Mouse (Mus musculus) embryonic facial prominence, embryonic 10.5 days (tissue): ENCODE measurements around the gene Tomm34. TPM values are rescaled to one million over a fixed set of nuclear protein-coding genes. Genes with fewer than 3 reads are reported as not detected.

Experiments
- DNase-seq: peaks from one replicate; pipeline ENCODE4 v3.0.0-alpha.2; 2017; ENCODE audit warnings: low spot score
- H3K27ac ChIP-seq: fragments of 300-500 bp; sonication (generic); replicated peaks from 2 replicates; pipeline ENCODE4 v1.5.1; 2016; ENCODE audit warnings: mild to moderate bottlenecking
- H3K27me3 ChIP-seq: fragments of 300-500 bp; sonication (generic); replicated peaks from 2 replicates; pipeline ENCODE4 v1.6.1; 2016; ENCODE audit warnings: low read depth, mild to moderate bottlenecking; ENCODE audit not compliant: poor library complexity, severe bottlenecking
- H3K36me3 ChIP-seq: fragments of 300-500 bp; sonication (generic); replicated peaks from 2 replicates; pipeline ENCODE4 v1.6.1; 2016; ENCODE audit warnings: mild to moderate bottlenecking, moderate library complexity
- H3K4me1 ChIP-seq: fragments of 300-500 bp; sonication (generic); 2 replicates; pipeline ENCODE4 v1.6.1; 2016
- H3K4me3 ChIP-seq: fragments of 300-500 bp; sonication (generic); 2 replicates; pipeline ENCODE4 v1.5.1; 2016; ENCODE audit warnings: mild to moderate bottlenecking, moderate library complexity
- H3K9me3 ChIP-seq: fragments of 300-500 bp; sonication (generic); 2 replicates; pipeline ENCODE4 v1.6.1; 2016; ENCODE audit warnings: mild to moderate bottlenecking
- WGBS: fragments of 180-500 bp; shearing (Covaris S2); methylation state at CpG from one replicate; pipeline ENCODE4 v1.1.7; 2016; 5-methylcytosine and 5-hydroxymethylcytosine counted together
- polyA plus RNA-seq: library from polyadenylated mRNA; unstranded; fragments of >200 nt; fragmentation: Nextera tagmentation; extraction: Ambion mirVana; gene quantifications from 2 replicates; pipeline ENCODE4 v1.2.1, GENCODE M21; 2016

The Tomm34 gene
- polyA plus RNA-seq, 1 experiment from 2014 or later = 68.1 TPM

DNA sequence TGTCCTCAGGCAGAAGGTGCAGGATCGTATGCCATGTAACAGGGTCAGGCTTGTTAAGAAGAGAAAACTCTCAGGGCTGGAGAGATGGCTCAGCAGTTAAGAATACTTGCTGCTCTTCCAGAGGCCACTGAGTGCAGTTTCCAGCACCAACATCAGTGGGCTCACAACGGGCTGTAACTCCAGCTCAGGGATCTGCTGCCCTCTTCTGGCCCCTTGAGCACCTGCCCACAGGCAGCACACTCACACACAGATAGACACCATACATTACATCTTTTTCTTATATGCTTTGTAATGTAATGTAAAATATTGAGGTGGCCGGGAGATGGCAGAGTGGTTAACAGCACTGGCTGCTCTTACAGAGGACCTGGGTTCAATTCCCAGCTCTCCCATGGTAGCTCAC, 38.0 kb downstream of the Tomm34 start:
- no peak overlapping the region for H3K27ac ChIP-seq
- peaks cover 5% of the 10 kb centered on the region for H3K9me3 ChIP-seq
- H3K36me3 ChIP-seq = no peaks in the 10 kb centered on the region
- H3K4me3 ChIP-seq = no peak overlapping the region
- H3K4me1 ChIP-seq = peaks cover 4% of the 10 kb centered on the region; the same call in 1 of the 2 replicates
- 84% methylated on average over 3 of the region's 3 CpGs for whole genome bisulfite sequencing
- DNase-seq = no peak
- H3K27me3 ChIP-seq = no peaks in the 10 kb centered on the region

GRCm38 (mm10) chr2:164031147-164031546, 39.8 kb downstream of the Tomm34 start:
- WGBS = 79% methylated on average over 10 of the region's 10 CpGs
- no peak for DNase-seq
- Histone ChIP-seq H3K9me3 (peaks cover 5% of the 10 kb centered on the region), H3K36me3 (no peaks in the 10 kb centered on the region), H3K4me3 (no peak overlapping the region), H3K4me1 (no peaks in the 10 kb centered on the region), H3K27me3 (no peaks in the 10 kb centered on the region), H3K27ac (no peak overlapping the region)

DNA sequence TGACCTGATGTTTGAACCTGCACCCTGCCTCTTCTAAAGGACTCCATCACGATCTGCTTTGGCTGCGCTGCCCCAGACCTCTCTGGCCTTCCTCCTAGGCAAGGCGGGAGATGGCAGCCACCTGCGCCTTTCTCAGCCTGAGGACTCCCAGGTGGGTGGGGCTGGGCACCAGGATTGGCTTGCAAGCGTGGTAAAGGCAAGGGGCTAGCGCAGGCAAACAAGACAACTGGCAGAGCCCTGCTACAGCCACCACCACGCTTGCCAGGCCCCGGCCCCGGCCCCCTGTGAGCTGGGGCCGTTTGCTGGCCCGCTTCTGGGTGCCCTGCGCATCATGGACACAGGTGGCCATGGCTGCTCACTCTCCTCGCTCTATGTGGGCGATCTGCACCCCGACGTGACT, 45.8 kb downstream of the Tomm34 start, which contains the start of gene Pabpc1l:
Pabpc1l (plus strand) TSS at position 301 of the 400 bp plus-strand sequence.
- Histone ChIP-seq H3K4me1 (no peaks in the 10 kb centered on the region), H3K4me3 (no peak within 1 kb of the TSS), H3K27me3 (no peaks in the 10 kb centered on the region), H3K27ac (no peak within 1 kb of the TSS), H3K36me3 (peaks cover 2% of the 10 kb centered on the region), H3K9me3 (no peaks in the 10 kb centered on the region)
- DNase-seq = no peak
- 81% methylated on average over 16 of the region's 16 CpGs for WGBS

DNA sequence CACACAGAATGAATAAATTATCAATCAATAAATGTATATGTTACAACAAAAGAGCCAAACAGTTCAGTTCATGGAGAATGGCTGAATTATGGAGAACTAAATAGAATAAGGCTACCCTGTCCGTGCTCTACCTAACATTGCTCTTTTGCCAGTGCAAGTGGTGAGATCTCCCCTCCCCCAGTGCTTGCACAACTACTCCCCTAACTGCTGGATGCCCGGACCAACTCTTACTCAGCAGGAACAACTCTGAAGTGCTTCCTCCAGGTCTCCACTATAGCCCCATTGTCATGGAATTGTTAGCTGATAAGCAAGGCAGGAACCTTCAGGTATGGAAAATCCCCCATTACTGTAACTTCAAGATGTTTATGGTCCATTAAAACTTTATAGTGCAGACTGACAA, 48.9 kb downstream of the Tomm34 start:
- no peak overlapping the region for H3K4me3 ChIP-seq
- H3K36me3 ChIP-seq = peaks cover 33% of the 10 kb centered on the region
- 64% methylated on average over 2 of the region's 2 CpGs for WGBS
- no peaks in the 10 kb centered on the region for H3K4me1 ChIP-seq
- no peaks in the 10 kb centered on the region for H3K9me3 ChIP-seq
- DNase-seq = no peak
- no peaks in the 10 kb centered on the region for H3K27me3 ChIP-seq
- no peak overlapping the region for H3K27ac ChIP-seq

- no peak overlapping the region for H3K27ac ChIP-seq
- H3K36me3 ChIP-seq = peaks cover 54% of the 10 kb centered on the region
- no peak overlapping the region for H3K4me3 ChIP-seq
- 94% methylated on average over 4 of the region's 4 CpGs for WGBS
- no peaks in the 10 kb centered on the region for H3K4me1 ChIP-seq
- H3K27me3 ChIP-seq = no peaks in the 10 kb centered on the region
- no peaks in the 10 kb centered on the region for H3K9me3 ChIP-seq
- no peak for DNase-seq
These were observed 51.0 kb downstream of the Tomm34 start for GRCm38 (mm10) chr2:164019943-164020342.

DNA sequence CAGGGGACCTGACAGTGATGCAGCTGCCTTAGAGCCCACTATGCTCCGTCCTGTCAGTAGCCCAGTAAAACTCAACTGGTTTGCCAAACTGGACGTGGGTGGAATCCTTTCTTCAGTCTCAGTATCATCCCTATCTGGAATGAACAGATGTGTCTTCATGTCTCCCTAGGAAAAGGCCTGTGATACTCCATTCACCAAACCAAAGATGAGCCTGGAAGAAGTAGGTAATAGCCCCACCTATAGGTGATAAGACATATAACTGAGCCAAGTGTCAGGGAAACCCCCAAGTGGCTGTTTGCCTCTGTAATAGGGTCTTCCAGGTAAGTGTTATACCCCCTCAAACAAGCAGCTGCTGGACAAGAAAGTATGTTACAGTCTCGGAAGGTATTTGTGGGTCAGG, 52.1 kb downstream of the Tomm34 start:
- no peak for DNase-seq
- Histone ChIP-seq H3K36me3 (peaks cover 65% of the 10 kb centered on the region), H3K4me3 (no peak overlapping the region), H3K9me3 (no peaks in the 10 kb centered on the region), H3K27ac (no peak overlapping the region), H3K27me3 (no peaks in the 10 kb centered on the region), H3K4me1 (no peaks in the 10 kb centered on the region)
- WGBS = 92% methylated on average over 3 of the region's 3 CpGs

DNA sequence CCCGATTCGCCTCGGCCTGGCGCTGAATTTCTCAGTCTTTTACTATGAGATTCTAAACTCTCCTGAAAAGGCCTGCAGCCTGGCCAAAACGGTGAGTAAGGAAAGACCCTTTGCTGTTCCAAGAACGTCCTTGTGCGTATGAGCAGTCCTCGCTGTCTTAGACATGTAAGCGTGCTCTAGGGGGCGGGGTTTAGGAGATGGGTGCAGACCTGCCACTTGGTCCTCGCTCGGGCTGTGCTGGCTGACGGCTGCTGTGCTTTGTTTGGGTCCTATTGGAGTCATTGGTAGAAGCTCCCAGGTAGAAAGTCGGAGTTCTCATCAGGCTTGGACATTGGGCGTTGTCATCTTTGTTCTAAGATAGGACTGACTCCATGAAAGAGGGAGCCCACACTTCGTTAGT, 55.7 kb downstream of the Tomm34 start:
- no peak overlapping the region for H3K4me3 ChIP-seq
- H3K4me1 ChIP-seq = no peaks in the 10 kb centered on the region
- no peak overlapping the region for H3K27ac ChIP-seq
- 94% methylated on average over 16 of the region's 16 CpGs for WGBS
- DNase-seq = no peak
- H3K27me3 ChIP-seq = no peaks in the 10 kb centered on the region
- peaks cover 94% of the 10 kb centered on the region for H3K36me3 ChIP-seq
- H3K9me3 ChIP-seq = no peaks in the 10 kb centered on the region

GRCm38 (mm10) chr2:164010944-164011343, 60.0 kb downstream of the Tomm34 start:
- no peaks in the 10 kb centered on the region for H3K9me3 ChIP-seq
- no peak for DNase-seq
- peaks cover 14% of the 10 kb centered on the region for H3K4me1 ChIP-seq
- peaks cover 50% of the 10 kb centered on the region for H3K36me3 ChIP-seq
- H3K27ac ChIP-seq = no peak overlapping the region
- no peak overlapping the region for H3K4me3 ChIP-seq
- no peaks in the 10 kb centered on the region for H3K27me3 ChIP-seq
- WGBS = 90% methylated on average over 3 of the region's 3 CpGs

DNA sequence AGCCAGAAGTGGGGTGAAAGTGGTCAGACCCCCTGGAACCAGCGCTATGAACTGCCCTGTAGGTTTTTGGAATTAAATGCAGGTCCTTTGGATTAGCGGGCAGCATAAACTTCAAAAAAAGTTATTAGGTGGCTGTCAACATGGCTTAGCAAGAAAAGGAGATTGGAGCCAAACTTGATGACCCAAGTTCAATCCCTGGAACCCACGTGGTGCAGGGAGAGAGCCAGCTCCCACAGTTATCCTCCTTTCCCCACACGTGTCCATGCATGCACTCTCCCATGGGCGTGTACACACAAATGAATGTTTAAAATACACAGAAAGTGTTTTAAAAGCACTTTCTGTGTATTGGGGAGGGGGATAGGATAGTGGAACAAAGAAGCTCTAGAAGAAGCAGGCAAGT, 60.5 kb downstream of the Tomm34 start:
- DNase-seq = no peak
- Histone ChIP-seq H3K9me3 (no peaks in the 10 kb centered on the region), H3K27ac (no peak overlapping the region)

GRCm38 (mm10) chr2:164009227-164009626, 61.7 kb downstream of the Tomm34 start:
- no peaks in the 10 kb centered on the region for H3K27me3 ChIP-seq
- H3K36me3 ChIP-seq = peaks cover 37% of the 10 kb centered on the region
- H3K4me3 ChIP-seq = no peak overlapping the region
- peaks cover 26% of the 10 kb centered on the region for H3K4me1 ChIP-seq
- H3K27ac ChIP-seq = no peak overlapping the region
- no peak for DNase-seq
- no peaks in the 10 kb centered on the region for H3K9me3 ChIP-seq
- WGBS = 93% methylated on average over 6 of the region's 6 CpGs

More for the DNA sequence above, 60.5 kb downstream of the Tomm34 start:
- WGBS = 86% methylated on average over 5 of the region's 5 CpGs
- H3K27me3 ChIP-seq = no peaks in the 10 kb centered on the region
- peaks cover 19% of the 10 kb centered on the region for H3K4me1 ChIP-seq
- H3K36me3 ChIP-seq = peaks cover 46% of the 10 kb centered on the region
- H3K4me3 ChIP-seq = no peak overlapping the region

DNA sequence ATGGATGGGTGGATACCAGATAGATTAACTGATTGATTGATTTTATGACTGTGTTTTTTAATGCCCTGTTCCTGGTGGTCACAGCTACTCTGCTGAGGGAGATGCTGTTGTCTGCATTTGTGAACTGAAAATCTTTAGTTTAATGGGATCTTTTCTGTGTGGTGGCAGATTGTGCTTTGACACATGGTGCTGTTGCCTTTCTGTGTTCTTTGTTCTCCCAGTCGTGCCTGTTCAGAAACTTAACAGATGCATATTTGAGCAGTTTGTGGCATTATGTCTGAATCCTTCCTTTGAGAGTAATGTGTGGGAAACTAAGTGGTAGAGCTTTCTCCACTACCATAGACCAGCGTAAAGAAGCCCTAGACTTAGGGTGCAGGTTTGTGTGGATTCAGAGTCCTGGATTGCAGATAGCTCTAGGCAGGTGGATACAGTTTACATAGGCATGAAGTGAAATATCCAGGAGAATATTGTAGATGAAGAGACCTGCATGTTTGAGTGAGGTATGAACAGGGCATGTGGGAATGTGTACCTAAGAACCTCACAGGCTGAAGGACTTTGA, 62.9 kb downstream of the Tomm34 start:
- no peak overlapping the region for H3K4me3 ChIP-seq
- H3K36me3 ChIP-seq = peaks cover 27% of the 10 kb centered on the region
- H3K9me3 ChIP-seq = no peaks in the 10 kb centered on the region
- H3K27ac ChIP-seq = no peak overlapping the region
- DNase-seq = no peak
- peaks cover 26% of the 10 kb centered on the region for H3K4me1 ChIP-seq
- 83% methylated on average over 2 of the region's 2 CpGs for WGBS
- H3K27me3 ChIP-seq = no peaks in the 10 kb centered on the region

GRCm38 (mm10) chr2:164007547-164007946, 63.4 kb downstream of the Tomm34 start:
- Histone ChIP-seq H3K4me3 (no peak overlapping the region), H3K27ac (no peak overlapping the region), H3K9me3 (no peaks in the 10 kb centered on the region), H3K4me1 (peaks cover 26% of the 10 kb centered on the region), H3K27me3 (no peaks in the 10 kb centered on the region), H3K36me3 (peaks cover 22% of the 10 kb centered on the region)
- no peak for DNase-seq
- 84% methylated on average over 8 of the region's 8 CpGs for WGBS

DNA sequence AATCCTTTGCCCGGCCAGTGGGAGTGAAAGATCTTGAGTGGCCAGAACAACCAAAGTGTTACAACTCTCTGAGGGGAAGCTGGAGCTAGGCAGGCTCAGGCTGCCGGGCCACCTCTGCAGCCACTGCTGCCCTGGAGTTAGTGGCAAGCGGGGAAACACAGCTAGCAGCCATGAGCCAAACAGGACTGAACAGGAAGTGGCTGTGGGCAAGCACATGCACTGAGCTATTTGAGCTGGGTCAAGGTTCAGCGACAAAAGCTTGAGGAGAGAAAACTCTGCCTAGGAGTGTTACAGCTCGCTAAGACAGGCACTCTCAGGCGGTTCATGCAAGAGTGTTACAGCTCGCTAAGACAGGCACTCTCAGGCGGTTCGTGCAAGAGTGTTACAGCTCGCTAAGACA, 64.0 kb downstream of the Tomm34 start:
- Histone ChIP-seq H3K27ac (peak overlapping the region; percentile 48; the same call in 1 of the 2 replicates), H3K36me3 (peaks cover 16% of the 10 kb centered on the region), H3K4me1 (peaks cover 26% of the 10 kb centered on the region), H3K4me3 (no peak overlapping the region), H3K27me3 (no peaks in the 10 kb centered on the region), H3K9me3 (no peaks in the 10 kb centered on the region)
- peak; percentile 20 for DNase-seq
- WGBS = 66% methylated on average over 10 of the region's 10 CpGs
